Mouse (Mus musculus) forebrain, embryonic 13.5 days (tissue): ENCODE data around the gene Dnmbp. TPM values are rescaled to one million over a fixed set of nuclear protein-coding genes. Genes with fewer than 3 reads are reported as not detected.

Source experiments
- ATAC-seq: fragments of 200-750 bp; cut with Nextera tagmentation; 2 replicates; pipeline ENCODE4 v1.8.0; 2017
- H3K27ac ChIP-seq: fragments of 300-500 bp; sonication (generic); 2 replicates; pipeline ENCODE4 v1.5.1; 2015; ENCODE audit warnings: inconsistent platforms, mild to moderate bottlenecking, moderate library complexity
- H3K27me3 ChIP-seq: fragments of 300-500 bp; sonication (generic); 2 replicates; pipeline ENCODE4 v1.6.1; 2015; ENCODE audit warnings: mild to moderate bottlenecking, inconsistent platforms
- H3K36me3 ChIP-seq: fragments of 300-500 bp; sonication (generic); 2 replicates; pipeline ENCODE4 v1.6.1; 2015; ENCODE audit warnings: mild to moderate bottlenecking, inconsistent platforms; ENCODE audit not compliant: poor library complexity, severe bottlenecking
- H3K4me1 ChIP-seq: fragments of 300-500 bp; sonication (generic); 2 replicates; pipeline ENCODE4 v1.6.1; 2015; ENCODE audit warnings: inconsistent platforms
- H3K4me2 ChIP-seq: fragments of 300-500 bp; sonication (generic); 2 replicates; pipeline ENCODE4 v1.6.1; 2015; ENCODE audit warnings: inconsistent platforms, mild to moderate bottlenecking, moderate library complexity
- H3K4me3 ChIP-seq: fragments of 300-500 bp; sonication (generic); 2 replicates; pipeline ENCODE4 v1.5.1; 2015; ENCODE audit warnings: mild to moderate bottlenecking, inconsistent platforms
- H3K9ac ChIP-seq: fragments of 300-500 bp; sonication (generic); 2 replicates; pipeline ENCODE4 v1.6.1; 2015; ENCODE audit warnings: mild to moderate bottlenecking, inconsistent platforms
- H3K9me3 ChIP-seq: fragments of 300-500 bp; sonication (generic); replicated peaks from 2 replicates; pipeline ENCODE4 v1.6.1; 2016; ENCODE audit warnings: inconsistent platforms
- WGBS: fragments of 180-500 bp; shearing (Covaris S2); methylation state at CpG from one replicate; pipeline ENCODE4 v1.1.7; 2015; 5-methylcytosine and 5-hydroxymethylcytosine counted together
- polyA plus RNA-seq: library from polyadenylated mRNA; unstranded; fragments of >200 nt; fragmentation: Nextera tagmentation; extraction: Ambion mirVana; gene quantifications from 2 replicates; pipeline ENCODE4 v1.2.1, GENCODE M21; 2015

Dnmbp gene
- polyA plus RNA-seq, result 11.6 and 12.4 TPM in 2 replicates

DNA sequence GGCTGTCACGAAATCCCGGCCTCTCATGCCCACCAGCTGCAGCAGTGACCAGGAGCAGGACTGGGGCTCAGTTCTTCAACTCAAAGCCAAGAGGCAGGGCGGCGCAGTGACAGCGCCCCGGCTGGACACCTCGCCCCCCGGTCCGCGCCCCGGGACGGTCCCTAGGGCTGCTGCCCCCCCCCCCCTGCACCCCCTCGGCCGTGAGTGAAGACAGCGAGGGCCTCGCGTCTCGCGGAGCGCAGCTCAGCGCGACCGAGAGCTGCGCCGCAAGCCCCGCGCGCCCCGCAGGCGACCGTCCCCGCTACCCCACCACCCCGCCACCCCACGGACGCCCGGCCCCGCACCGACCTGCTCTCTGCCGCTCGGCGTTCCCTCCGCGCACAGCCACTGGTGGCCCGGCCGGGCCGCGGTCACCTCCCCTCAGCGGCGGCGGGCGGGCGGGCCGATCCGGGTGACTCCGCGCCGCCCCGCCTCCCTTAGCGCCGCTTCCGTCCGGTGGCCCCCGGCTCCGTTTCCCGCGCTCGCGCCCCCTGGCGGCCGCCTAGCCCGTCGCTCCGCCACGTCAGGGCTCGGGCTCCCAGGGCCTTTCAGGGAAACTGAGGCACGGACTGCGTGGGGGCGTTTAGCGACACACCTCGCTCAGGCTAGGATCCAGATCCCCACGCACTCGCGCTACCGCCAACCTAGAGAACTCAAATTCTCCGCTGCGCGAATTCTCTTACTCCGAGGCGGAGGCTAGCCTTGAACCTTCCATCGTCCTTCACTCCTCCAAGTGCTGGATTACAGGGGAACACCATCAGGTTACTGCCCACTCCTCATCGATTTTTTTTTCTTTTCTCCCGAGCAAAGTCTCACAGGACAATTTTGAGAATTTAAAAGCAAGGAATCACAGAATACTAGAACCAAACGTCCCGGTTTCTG, at the start of gene Dnmbp:
Gene Dnmbp (minus strand): TSS at position 423 of the 921 bp plus-strand sequence.
- Histone ChIP-seq H3K9me3 (no peaks in the 10 kb centered on the region), H3K4me3 (peak within 1 kb of the TSS; percentile 75), H3K4me1 (peaks cover 10% of the 10 kb centered on the region), H3K36me3 (no peaks in the 10 kb centered on the region), H3K9ac (peak within 1 kb of the TSS; percentile 82), H3K27me3 (no peaks in the 10 kb centered on the region), H3K27ac (no peak within 1 kb of the TSS; the same call in 1 of the 2 replicates), H3K4me2 (peak within 1 kb of the TSS; percentile 86)
- WGBS, result 5% methylated on average over 47 of the region's 94 CpGs
- peak; percentile 83 for ATAC-seq

- Histone ChIP-seq H3K9ac (no peak within 1 kb of the TSS), H3K9me3 (no peaks in the 10 kb centered on the region), H3K36me3 (no peaks in the 10 kb centered on the region), H3K27ac (no peak within 1 kb of the TSS), H3K4me3 (peak within 1 kb of the TSS; percentile 17; the same call in 1 of the 2 replicates), H3K4me1 (peaks cover 8% of the 10 kb centered on the region; the same call in 1 of the 2 replicates), H3K27me3 (peaks cover 7% of the 10 kb centered on the region; the same call in 1 of the 2 replicates), H3K4me2 (peak within 1 kb of the TSS; percentile 47)
- 15% methylated on average over 30 of the region's 30 CpGs for WGBS
- no peak for ATAC-seq
Measured at GRCm38 (mm10) chr19:43986069-43986794, 46.2 kb upstream of the Dnmbp start, which contains the start of gene Cpn1. Cpn1 (minus strand) TSS chr19:43986556.

DNA sequence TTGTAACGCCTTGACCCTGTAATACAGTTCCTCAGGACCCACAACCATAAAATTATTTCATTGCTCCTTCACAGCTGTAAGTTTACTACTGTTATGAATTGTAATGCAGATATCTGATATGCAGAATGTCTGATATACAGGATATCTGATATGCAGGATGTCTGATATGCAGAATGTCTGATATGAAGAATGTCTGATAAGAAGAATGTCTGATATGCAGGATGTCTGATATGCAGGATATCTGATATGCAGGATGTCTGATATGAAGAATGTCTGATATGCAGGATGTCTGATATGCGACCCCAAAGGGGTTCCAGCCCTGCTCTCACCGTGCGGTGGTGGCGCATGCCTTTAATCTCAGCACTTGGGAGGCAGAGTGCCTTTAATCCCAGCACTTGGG, 42.0 kb upstream of the Dnmbp start:
- no peaks in the 10 kb centered on the region for H3K9me3 ChIP-seq
- H3K27me3 ChIP-seq, result peaks cover 7% of the 10 kb centered on the region; the same call in 1 of the 2 replicates
- no peak overlapping the region for H3K27ac ChIP-seq
- peaks cover 8% of the 10 kb centered on the region; the same call in 1 of the 2 replicates for H3K4me1 ChIP-seq
- H3K9ac ChIP-seq, result no peak overlapping the region
- no peak for ATAC-seq
- H3K4me2 ChIP-seq, result no peak overlapping the region
- H3K36me3 ChIP-seq, result no peaks in the 10 kb centered on the region
- H3K4me3 ChIP-seq, result no peak overlapping the region
- WGBS, result 97% methylated on average over 5 of the region's 5 CpGs

GRCm38 (mm10) chr19:43980711-43981110, 40.7 kb upstream of the Dnmbp start:
- Histone ChIP-seq H3K36me3 (no peaks in the 10 kb centered on the region), H3K4me1 (0 out of 2 replicates have a peak, but pooled peaks cover under 1% of the 10 kb centered on the region), H3K9ac (no peak overlapping the region), H3K27me3 (0 out of 2 replicates have a peak, but pooled peaks cover under 1% of the 10 kb centered on the region), H3K4me2 (no peak overlapping the region), H3K4me3 (no peak overlapping the region), H3K9me3 (no peaks in the 10 kb centered on the region), H3K27ac (no peak overlapping the region)
- ATAC-seq, result no peak
- 96% methylated on average over 17 of the region's 17 CpGs for WGBS

GRCm38 (mm10) chr19:43977799-43978198, 37.8 kb upstream of the Dnmbp start:
- Histone ChIP-seq H3K36me3 (no peaks in the 10 kb centered on the region), H3K9ac (no peak overlapping the region), H3K27ac (no peak overlapping the region), H3K4me2 (no peak overlapping the region), H3K4me1 (no peaks in the 10 kb centered on the region), H3K9me3 (no peaks in the 10 kb centered on the region), H3K27me3 (no peaks in the 10 kb centered on the region), H3K4me3 (no peak overlapping the region)
- 81% methylated on average over 3 of the region's 3 CpGs for WGBS
- no peak for ATAC-seq

DNA sequence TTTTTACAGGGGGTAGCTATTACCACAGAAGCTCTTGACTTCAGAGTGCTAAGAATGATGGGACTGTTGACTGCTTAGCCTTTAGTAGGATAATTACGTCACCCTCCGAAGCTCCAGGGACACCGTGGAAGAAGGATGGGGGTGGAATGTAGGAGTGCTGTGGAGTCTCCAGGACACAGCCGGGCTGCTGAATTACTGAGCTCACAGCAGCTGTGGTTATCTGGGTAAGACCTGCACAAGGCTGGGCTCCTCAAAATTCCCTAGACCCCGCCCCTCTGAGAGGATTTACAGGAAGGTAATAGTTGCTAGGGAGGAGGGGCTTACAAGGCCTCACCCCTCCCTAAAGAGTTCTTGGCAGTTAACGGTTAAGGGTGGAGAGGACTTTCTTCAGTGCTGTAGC, 36.7 kb upstream of the Dnmbp start:
- H3K9me3 ChIP-seq, result no peaks in the 10 kb centered on the region
- no peak for ATAC-seq
- H3K27ac ChIP-seq, result no peak overlapping the region
- H3K36me3 ChIP-seq, result no peaks in the 10 kb centered on the region
- no peaks in the 10 kb centered on the region for H3K27me3 ChIP-seq
- 80% methylated on average over 6 of the region's 6 CpGs for WGBS
- no peak overlapping the region for H3K9ac ChIP-seq
- no peaks in the 10 kb centered on the region for H3K4me1 ChIP-seq
- H3K4me3 ChIP-seq, result no peak overlapping the region
- no peak overlapping the region for H3K4me2 ChIP-seq

DNA sequence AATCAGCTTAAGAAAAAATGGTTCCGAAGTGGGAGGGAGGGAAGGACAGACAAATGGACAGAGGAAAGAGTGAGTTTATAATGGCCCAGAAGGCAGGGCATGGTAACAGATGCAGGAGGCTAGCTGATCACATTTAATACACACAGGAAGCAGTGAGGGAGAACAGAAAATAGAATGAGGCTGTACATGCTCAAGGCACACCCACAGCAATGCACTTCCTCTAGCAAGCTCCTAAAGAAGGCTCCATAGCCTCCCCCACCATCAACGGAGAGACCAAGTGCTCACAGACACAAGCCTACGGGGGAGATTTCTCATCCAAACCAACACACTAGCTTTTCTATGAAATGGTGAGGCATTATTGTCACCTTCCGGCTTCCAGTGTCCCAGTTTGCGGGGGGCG, 34.2 kb upstream of the Dnmbp start:
- H3K4me1 ChIP-seq, result no peaks in the 10 kb centered on the region
- WGBS, result 93% methylated on average over 6 of the region's 6 CpGs
- no peaks in the 10 kb centered on the region for H3K36me3 ChIP-seq
- no peaks in the 10 kb centered on the region for H3K27me3 ChIP-seq
- H3K9ac ChIP-seq, result no peak overlapping the region
- no peak overlapping the region for H3K4me3 ChIP-seq
- no peak overlapping the region for H3K27ac ChIP-seq
- H3K9me3 ChIP-seq, result no peaks in the 10 kb centered on the region
- H3K4me2 ChIP-seq, result no peak overlapping the region
- ATAC-seq, result no peak

DNA sequence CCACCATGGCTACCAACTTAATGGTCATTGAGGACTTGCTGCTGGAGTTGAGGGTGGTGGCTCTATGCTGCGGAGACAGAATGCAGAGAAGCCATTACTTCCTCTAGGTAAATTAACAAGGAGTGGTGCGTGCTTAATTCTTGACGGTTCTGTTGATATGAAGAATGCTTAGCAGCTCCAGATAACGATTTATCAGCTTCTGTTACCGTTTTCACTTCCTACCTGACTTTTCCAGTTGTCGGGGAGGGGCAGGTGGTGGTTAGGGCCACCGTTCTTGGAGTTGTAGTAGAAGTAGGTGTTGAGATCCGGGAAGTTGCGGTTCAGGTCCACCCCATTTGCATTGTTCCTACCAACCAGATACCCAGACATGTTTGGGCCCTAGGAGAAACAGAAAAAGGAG, 33.7 kb upstream of the Dnmbp start:
- no peak for ATAC-seq
- Histone ChIP-seq H3K36me3 (no peaks in the 10 kb centered on the region), H3K4me2 (no peak overlapping the region), H3K27ac (no peak overlapping the region), H3K9me3 (no peaks in the 10 kb centered on the region), H3K9ac (no peak overlapping the region), H3K27me3 (no peaks in the 10 kb centered on the region), H3K4me1 (no peaks in the 10 kb centered on the region), H3K4me3 (no peak overlapping the region)
- 85% methylated on average over 9 of the region's 9 CpGs for WGBS

DNA sequence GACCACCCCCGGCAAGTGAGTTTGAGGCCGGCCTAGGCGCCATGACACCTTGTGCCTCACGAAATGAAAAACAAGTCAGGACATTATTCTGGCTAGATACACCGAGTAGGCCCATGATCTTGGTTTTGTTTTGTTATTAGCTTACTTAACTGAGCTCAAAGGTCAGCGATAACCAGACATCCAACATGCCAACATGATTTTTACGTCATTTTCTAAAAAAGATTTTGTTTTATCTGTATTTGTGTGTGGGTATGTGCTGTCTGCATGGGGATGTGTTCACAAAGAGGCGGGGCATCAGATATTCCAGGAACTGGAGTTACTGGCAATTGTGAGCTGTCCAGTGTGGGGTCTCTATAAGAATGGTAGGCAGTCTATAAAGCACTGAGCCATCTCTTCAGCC, 32.1 kb upstream of the Dnmbp start:
- Histone ChIP-seq H3K9me3 (no peaks in the 10 kb centered on the region), H3K4me3 (no peak overlapping the region), H3K4me1 (no peaks in the 10 kb centered on the region), H3K27me3 (no peaks in the 10 kb centered on the region), H3K4me2 (no peak overlapping the region), H3K27ac (no peak overlapping the region), H3K36me3 (no peaks in the 10 kb centered on the region), H3K9ac (no peak overlapping the region)
- 95% methylated on average over 8 of the region's 8 CpGs for WGBS
- no peak for ATAC-seq

DNA sequence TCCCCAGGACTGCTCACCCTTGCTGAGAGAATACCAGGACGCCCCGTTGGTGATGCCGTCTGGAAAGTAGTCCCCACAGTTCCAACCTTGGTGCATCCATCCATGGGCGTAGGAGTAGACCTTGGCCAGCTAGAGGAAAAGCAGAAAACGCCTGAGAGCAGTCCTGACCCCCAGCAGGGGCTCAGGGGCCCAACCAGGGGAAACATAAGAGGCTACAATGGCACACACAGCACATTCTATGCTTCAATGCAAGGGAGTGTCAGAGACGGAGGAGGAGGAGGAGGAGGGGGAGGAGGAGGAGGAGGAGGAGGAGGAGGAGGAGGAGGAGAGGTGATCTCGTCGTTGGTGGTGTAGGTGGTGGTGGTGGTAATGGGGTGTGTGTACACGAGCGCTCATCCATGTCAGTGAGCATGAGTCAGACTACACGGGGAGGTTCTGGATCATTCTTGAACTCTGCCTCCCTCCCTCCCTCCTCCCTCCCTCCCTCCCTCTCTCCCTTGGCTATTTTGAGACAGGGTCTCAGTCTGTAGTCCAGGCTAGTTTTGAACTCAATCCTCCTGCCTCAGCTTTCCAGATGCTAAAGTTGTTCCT, 28.5 kb upstream of the Dnmbp start:
- H3K27me3 ChIP-seq, result no peaks in the 10 kb centered on the region
- no peaks in the 10 kb centered on the region for H3K36me3 ChIP-seq
- H3K9ac ChIP-seq, result no peak overlapping the region
- H3K9me3 ChIP-seq, result no peaks in the 10 kb centered on the region
- H3K4me2 ChIP-seq, result no peak overlapping the region
- ATAC-seq, result no peak
- WGBS, result 52% methylated on average over 8 of the region's 11 CpGs
- H3K27ac ChIP-seq, result no peak overlapping the region
- no peak overlapping the region for H3K4me3 ChIP-seq
- no peaks in the 10 kb centered on the region for H3K4me1 ChIP-seq

DNA sequence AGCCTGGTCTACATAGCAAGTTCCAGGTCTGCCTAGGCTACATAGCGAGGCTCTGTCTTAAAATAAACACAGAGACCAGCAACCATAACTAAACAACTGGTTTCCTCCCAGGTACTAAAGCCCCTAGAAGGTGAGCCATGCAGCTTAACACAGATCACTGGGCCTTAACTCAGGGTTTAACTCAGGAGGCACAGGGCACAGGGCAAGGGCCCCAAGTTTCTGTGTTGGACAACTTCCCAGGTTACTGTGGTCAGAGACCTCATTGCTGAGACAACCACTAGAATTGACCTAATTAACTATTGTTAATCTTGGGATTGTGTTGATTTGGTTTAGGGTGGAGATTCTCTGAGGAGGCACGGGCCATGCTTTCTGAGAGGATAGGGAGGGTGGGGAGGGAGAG, 26.5 kb upstream of the Dnmbp start:
- Histone ChIP-seq H3K27me3 (no peaks in the 10 kb centered on the region), H3K9ac (no peak overlapping the region), H3K4me3 (no peak overlapping the region), H3K36me3 (no peaks in the 10 kb centered on the region), H3K27ac (no peak overlapping the region), H3K4me2 (no peak overlapping the region), H3K4me1 (no peaks in the 10 kb centered on the region), H3K9me3 (no peaks in the 10 kb centered on the region)
- no peak for ATAC-seq
- 76% methylated on average over 2 of the region's 2 CpGs for WGBS
